In the genomic region with DNA sequence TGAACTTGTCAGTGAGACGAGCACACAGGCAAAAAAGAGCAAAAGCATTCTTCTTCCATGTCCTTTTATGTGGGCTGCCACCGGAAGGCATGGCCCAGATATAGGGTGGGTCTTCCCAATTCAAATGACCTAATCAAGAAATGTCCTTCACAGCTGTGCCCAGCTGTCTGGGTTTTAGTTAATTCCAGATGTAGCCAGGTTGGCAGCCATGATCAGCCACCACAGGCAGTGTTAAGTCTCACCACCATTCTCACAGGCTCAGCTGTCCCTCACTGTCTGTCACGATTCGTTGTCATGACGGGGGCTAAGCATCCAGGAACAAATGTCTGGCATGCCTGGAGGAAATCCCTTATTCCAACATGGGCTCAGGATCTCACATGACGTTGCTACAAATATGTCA, we compare ENCODE assay signal across 9 mouse cellular contexts.
"Had no signal": no experiment of that assay in that cellular context is flagged by ENCODE, and none has a peak within 500 bp of the region (broad histone marks: within the 10 kb centered on the region; RNA-seq: fewer than 3 reads in every experiment).

No protein-coding gene starts in this region.

- H3K36me3 ChIP-seq: kidney, embryonic 15.5 days; midbrain, embryonic 12.5 days had no signal

- DNase-seq: kidney, postnatal 14 days; left cerebral cortex, postnatal 4 days; lung, adult 18-20 months; right cerebral cortex, postnatal 25 days; thymus, postnatal 36 days had no signal

- H3K4me3 ChIP-seq: kidney, embryonic 15.5 days; midbrain, embryonic 12.5 days had no signal

- ATAC-seq: midbrain, embryonic 16.5 days had no signal

- H3K9ac ChIP-seq: kidney, embryonic 15.5 days; liver, embryonic 14.5 days; midbrain, embryonic 12.5 days had no signal

- H3K4me2 ChIP-seq: kidney, embryonic 15.5 days; midbrain, embryonic 12.5 days had no signal

- H3K27ac ChIP-seq: kidney, embryonic 15.5 days; liver, embryonic 14.5 days; midbrain, embryonic 12.5 days had no signal

- H3K9me3 ChIP-seq: kidney, embryonic 15.5 days; midbrain, embryonic 12.5 days had no signal

- H3K4me1 ChIP-seq: kidney, embryonic 15.5 days; midbrain, embryonic 12.5 days had no signal

- H3K27me3 ChIP-seq: kidney, embryonic 15.5 days; midbrain, embryonic 12.5 days had no signal
